Mouse (Mus musculus) kidney, adult 8-10 months (tissue): ENCODE data around the gene Pou2f1.

ENCODE experiments used
- DNase-seq, 2 experiments: peaks; one replicate each; pipeline ENCODE4 v3.0.0; 2022

Pou2f1 gene

DNA sequence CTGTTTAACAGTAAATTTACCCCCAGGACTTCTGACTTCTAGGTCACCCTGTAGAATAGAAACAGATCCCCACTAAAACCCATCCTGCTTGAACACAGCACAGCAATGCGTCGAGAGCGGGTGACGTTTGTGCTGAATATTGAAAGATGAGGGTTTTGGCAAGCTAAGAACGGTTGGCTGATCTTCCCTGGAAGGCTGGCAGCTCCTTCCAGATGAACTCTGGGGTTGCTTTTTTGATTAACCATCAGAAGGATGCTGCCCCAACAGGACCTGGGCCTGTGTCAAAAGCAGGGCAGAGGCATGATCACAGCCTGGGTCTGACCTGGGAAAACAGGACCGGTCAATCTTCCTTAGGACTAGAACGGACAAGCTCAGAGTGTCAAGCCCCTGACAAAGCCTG, 160.3 kb downstream of the Pou2f1 start:
- DNase-seq: no peak

DNA sequence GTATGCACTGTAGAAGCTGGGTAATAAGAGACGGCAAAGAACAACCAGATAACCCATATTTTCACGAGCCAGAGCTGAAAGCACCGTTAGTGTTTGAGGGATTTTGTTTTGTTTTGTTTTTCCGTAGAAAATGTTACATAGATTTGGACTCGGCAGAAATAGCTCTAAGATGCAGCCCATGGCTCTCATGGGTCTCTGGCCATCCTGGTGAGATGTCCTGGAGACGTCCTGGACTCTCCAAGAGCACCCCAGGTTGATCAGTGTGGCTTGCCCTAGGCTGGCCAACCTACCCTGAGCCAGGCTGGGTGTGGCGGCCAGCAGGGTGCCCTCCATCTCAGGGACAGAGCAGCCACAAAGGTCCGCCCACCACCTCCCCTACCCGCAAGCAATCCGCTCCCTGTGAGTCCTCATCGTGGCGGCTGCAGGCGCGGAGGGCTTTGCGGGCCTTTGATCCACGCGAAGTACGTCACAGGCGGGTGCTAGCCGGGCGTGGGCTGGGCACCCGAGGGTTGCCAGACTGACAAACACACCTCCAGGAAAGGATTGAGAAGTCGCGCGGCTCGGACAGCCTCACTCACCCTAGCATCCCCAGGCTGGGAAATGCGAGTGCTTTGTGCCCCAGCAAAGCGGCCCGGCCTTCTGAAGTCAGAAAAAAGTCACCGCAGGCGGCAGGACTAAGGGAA, 161.8 kb downstream of the Pou2f1 start:
- DNase-seq: no peak

DNA sequence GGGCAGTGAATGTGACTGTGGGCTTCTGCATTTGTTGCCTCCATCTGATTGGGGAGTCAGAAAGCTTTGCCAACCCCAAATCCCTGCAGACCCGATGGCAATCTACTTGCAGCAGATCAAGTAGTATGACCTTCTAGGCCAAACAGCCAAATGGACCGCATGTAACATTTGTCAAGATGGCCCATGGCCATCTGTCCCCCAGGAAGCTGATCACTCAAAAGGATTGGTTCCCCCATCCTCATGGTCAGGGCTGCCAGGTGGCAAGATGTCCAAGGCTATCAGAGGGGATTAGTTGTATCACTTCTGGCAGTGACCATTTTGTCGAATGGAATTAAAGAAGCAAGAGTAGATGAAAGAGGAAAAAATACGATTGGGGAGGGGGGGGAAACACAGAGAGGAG, 163.3 kb downstream of the Pou2f1 start:
- no peak for DNase-seq

DNA sequence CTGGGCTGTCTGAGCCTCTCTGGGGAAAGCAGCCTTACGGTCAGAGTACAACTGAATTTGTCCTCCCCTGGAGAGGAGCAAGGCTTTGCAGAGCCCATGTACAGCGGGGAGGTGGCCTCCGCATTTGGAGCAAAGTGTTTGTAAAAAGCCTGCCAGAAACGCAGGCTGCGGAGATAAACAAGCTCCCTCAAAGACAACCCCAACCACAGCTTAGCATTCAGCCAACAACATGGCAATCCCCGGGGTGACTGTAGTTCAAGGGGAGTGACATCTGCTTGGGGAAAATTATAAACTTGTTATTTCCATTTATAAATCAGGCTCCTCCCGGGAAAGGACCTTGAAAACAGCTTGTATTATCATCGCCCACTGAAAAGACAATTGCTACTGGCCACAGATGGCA, 164.9 kb downstream of the Pou2f1 start:
- DNase-seq: no peak

DNA sequence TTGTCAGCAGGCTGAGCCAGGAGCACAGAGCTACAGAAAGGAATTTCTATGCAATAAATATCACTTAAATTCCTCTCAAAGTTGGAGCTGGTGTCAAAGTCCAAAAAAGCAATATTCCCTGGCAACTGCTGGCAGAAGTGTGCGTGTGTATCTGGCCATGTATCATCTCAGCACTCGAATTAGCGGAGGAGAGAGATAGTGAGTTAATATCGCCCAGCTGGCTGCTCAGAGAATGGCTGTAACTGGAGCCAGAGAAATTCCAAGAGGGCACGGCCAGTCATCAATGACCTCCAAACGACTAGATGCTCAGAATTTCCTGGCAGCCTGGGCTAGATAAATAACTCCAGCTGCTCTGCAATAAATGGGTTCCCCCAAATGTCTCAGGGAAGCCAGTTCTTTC, 166.0 kb downstream of the Pou2f1 start:
- DNase-seq: no peak

DNA sequence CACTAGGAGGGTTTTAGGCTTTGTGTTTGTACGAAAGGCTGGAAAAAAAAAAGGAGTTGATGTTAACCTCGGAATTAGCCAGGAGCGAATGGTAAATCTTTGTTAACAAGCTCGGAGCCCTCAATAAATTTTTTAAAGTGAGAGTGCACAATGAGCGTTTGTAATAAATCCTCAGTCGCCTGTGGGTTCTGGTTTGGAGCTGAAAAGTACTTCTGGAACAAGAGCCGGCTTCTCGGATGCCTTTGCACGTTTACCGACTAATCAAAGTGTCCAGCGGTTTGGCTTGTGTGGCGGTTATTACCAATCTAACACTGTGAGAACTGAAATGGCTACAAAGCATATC, 167.9 kb downstream of the Pou2f1 start:
- no peak for DNase-seq

DNA sequence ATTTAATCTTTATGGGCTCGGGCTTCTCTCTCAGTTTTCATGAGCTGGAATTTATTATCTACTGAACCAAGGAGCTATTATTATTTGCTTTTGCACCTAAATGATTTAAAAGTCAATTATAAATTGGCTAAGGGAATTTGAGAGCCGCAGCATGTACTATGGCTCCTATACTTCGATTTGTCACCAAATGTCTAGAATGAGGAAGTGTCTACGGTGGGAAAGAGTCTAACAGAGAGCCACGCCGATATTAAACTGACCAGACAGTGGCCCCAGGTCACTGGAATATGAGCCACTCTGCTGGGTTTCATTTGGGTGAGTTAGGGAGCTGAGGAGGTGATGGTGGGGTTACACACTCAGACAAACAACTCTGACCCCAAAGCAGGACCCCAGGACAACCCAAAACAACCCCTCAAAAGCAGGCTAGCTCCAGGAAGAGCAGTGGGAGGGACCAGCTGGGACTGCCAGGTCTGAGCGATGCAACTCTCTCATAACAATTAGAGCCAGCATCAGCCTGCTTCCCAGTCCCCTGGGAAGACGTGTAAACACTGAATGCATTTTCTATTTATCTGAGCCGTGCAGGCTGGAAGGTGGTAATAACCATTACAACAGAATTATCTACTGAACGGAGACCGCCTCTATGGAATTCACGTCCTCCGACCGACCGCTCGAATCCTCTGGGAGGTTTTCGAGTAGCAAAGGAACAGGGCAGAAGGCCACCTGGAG, 168.4 kb downstream of the Pou2f1 start:
- DNase-seq: no peak

DNA sequence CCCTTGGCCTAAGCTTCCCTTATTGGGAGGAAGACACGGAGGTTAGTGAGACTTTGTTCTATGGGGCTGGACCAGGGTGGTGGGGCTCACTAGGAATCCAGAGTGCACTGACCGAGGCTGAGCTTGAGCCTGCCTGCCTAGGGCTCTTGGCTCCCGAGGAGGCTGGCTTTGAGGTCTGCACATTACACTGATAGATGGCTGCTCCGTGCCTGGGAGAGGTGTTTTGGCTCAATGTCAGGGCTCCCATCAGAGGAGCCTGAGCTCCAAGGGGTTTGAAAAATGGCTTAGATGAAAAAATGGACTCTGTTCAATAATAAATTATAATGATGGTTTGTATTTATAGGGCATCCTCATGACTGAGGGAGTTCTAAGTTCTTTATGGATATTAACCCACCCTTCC, 169.2 kb downstream of the Pou2f1 start:
- DNase-seq: no peak

DNA sequence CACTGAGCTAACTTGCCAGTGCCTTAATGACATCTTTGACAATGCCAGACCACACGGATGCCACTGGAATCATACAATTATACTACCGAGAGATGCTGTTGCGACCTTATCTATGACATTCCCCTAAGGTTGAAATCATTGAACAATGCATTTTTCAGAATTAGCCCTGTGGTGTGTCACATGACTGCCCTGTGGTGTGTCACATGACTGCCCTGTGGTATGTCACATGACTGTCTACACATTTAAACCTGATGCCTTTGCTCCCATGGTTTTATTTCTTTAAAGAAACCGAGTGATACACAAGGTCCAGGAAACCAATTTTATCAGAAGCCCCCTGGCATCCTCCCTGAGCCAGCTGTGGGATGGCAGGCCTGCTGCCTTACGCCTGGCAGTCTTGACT, 172.6 kb downstream of the Pou2f1 start:
- no peak for DNase-seq

DNA sequence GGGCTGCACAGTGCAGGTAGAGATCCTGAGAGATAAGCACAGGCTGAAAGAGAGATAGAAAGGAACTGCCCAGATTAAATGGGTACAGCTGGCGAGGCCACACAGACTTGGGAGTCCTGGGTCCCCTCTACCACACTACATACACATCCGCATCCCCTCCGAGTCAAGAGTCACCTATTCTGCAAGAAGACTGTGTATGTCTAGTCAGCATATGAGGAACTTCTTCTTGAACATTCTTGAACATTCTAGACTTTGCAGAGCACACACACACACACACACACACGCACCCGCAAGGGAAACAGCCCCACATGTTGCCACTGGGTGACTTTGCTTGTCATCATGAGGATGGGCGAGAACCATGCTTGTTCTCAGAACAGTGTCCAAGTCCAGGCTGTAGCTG, 173.9 kb downstream of the Pou2f1 start:
- no peak for DNase-seq

DNA sequence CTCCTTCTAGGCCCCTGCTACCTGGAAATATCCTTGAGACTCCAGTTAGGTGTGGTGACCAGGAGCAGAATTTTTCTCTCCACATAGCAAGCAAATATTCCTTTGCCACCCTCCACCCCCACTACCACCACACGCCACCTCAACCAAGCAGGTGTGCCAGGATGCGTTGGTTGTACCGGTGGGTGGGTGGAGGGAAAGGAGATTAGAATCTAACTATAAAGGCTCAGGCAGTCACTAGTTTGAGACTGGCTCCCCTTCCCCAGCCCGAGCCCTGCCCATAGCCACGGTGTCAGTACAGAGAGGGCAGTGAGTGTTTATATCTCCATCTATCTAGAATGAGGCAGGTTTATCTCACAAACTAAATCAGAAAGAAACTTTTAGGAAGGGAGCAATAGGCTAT, 174.3 kb downstream of the Pou2f1 start:
- DNase-seq: no peak

DNA sequence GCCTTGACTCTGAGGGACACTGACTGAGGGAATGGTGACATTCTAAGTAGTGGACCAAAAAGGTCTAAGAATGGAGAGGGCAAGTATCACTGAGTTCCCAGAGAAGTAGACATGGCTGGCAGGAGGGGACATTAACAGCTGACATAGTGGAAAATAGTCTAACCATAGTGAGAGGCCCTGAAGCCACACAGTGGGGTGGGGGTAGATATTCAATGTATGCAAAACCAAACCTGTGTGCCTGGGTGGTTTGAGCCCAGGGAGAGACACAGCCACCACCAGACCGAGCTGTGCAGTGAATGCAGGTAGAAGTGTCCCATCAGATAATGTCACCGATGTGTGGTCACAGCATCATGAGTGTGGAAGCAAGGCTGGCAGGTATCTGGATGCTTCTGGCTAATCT, 180.4 kb downstream of the Pou2f1 start:
- DNase-seq: no peak

DNA sequence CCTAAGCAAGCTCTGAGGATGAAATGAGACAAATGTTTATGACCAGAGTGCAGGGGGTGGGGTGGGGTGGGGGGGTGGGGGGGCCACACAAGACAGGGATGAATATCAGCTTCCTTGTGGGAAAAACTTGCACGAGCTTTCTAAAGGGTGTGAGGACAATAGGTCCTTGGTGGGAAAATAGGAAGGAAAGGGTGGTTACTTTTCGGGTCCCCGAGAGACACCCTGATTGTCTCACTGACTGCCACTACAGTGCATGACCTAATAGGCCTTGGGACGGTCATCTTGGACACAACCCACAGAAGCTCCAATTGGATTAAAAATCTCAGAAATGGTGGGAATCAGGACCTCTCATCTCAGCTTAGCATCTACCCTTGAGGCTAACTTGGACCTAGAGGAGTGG, 183.3 kb downstream of the Pou2f1 start:
- no peak for DNase-seq

DNA sequence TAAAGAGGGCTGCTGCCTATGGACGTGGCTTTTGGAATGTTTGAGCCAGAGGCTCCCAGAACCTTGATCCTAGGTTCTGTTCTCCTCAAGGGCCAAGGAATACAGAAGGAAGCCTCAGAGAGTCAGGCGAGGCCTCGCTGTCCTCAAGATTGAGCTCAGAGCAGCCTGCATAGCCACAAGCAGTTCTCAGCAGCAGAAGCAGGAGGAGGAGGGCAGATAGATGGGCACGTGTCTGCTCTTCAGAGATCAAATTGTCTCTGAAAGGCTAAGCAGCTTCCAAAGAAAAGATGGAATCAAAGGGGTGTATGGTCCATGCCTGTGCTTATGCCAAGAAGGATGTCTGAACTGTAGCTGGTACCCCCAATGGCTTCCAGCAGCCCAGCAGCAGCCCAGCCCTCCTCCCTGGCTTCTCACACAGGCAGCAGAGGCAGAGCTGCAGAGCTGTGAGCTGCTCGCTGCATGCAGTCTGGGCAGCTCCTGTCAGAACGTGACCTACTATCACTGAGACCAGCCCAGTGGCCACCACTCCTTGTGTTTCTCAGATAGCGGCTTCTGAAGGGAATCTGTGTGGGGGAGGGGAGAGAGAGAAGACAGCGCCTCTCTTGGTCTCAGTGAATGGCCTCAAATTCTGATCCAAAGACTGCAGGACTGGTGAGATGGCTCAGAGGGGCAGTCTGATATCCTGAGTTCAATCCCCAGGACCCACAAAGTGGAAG, 184.2 kb downstream of the Pou2f1 start:
- DNase-seq: no peak

DNA sequence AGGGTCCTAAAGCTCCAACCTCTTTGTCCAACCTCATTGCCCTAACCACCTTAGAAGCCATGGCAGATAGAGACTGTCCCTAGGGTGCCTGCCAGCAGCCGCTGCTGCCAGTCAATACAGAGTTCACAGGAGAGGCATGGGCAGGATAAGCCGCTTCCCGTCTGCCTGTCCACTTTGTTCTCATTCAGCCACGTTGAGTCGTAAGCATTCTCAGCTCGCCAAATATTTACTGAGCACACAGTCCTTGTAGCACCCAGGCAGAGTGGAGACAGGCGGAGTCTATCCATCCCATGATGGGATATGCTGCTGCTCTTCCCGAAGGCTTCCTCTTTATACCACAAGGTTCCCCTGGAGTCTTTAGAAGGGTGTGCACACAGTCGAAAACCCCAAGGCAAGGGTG, 185.2 kb downstream of the Pou2f1 start:
- no peak for DNase-seq

DNA sequence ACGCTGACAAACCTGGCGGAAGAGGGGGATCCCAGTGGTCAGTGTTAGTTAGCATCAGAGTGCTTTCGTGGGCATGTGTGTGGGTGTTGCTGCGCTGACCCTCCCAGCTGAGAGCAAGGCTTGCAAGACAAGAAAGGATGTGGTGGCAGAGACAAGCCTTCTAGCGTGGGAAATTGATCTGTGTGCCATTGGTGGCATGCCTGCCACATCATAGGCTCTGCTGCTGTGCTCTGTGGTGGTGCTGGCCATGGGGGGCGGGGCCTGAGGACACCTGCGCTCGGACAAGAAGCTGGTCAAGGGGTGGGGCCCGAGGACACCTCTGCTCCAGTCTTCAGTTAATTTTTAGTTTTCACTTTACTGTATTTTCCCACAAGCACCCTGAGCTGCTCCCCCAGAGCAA, 186.1 kb downstream of the Pou2f1 start:
- no peak for DNase-seq
